Mouse (Mus musculus): ENCODE data around the gene Chrng. TPM values are rescaled to one million over a fixed set of nuclear protein-coding genes. Genes with fewer than 3 reads are reported as not detected.

Gene Chrng
- total RNA-seq, 1 experiment = 0.13 TPM

- no peak for DNase-seq (ENCODE audit: low read depth, low spot score)
- H3K9me3 ChIP-seq (ENCODE audit: control insufficient read depth, insufficient read depth, low read depth, low read length) = no peaks in the 10 kb centered on the region
- no peaks in the 10 kb centered on the region for H3K36me3 ChIP-seq (ENCODE audit: control insufficient read depth, insufficient read depth, low read length, poor library complexity, severe bottlenecking)
- in situ Hi-C loops (cut with MboI; ENCODE audit: low sequenced_read_pairs in 2 of 2, unreplicated experiment in 2 of 2) = no loop called here
- H3K27ac ChIP-seq (ENCODE audit: insufficient read depth, low read depth, low read length, poor library complexity, severe bottlenecking) = no peak overlapping the region
- H3K4me1 ChIP-seq (ENCODE audit: control insufficient read depth in 2 of 2, insufficient read depth in 2 of 2, low read length in 2 of 2, poor library complexity in 1 of 2) = peaks cover 4 to 24% of the 10 kb centered on the region in 2 experiments; a peak in 3 of 4 replicates
- TF ChIP-seq ZNF384 (IDR thresholded peaks at IDR 0.05; ENCODE audit: low read depth, low read length) (no peak), HCFC1 (IDR thresholded peaks at IDR 0.05; ENCODE audit: borderline replicate concordance, insufficient read depth, low read length) (no peak), CHD2 (IDR thresholded peaks at IDR 0.05; ENCODE audit: low read depth, low read length) (no peak), ZC3H11A (IDR thresholded peaks at IDR 0.05; ENCODE audit: borderline replicate concordance, low read depth, low read length) (no peak), MAFK (IDR thresholded peaks at IDR 0.05; ENCODE audit: insufficient read depth, low read depth, low read length) (no peak)
- peak overlapping the region; percentile 84 for H3K9ac ChIP-seq (ENCODE audit: insufficient read depth, low read depth, low read length, poor library complexity, severe bottlenecking)
- peak overlapping the region; percentile 77 for H3K4me3 ChIP-seq (ENCODE audit: insufficient read depth in 1 of 2, low read depth in 1 of 2, low read length in 2 of 2, poor library complexity in 1 of 2, severe bottlenecking in 1 of 2)
Observed at GRCm38 (mm10) chr1:87186261-87187036, 18.0 kb upstream of the Chrng start.

GRCm38 (mm10) chr1:87187037-87187355 lies 17.5 kb upstream of the Chrng start:
- Histone ChIP-seq H3K9ac (ENCODE audit: insufficient read depth, low read depth, low read length, poor library complexity, severe bottlenecking) (peak overlapping the region; percentile 84), H3K27ac (ENCODE audit: insufficient read depth, low read depth, low read length, poor library complexity, severe bottlenecking) (no peak overlapping the region), H3K4me1 (ENCODE audit: control insufficient read depth in 2 of 2, insufficient read depth in 2 of 2, low read length in 2 of 2, poor library complexity in 1 of 2) (peaks cover 4 to 24% of the 10 kb centered on the region in 2 experiments; a peak in 3 of 4 replicates), H3K4me3 (ENCODE audit: insufficient read depth in 1 of 2, low read depth in 1 of 2, low read length in 2 of 2, poor library complexity in 1 of 2, severe bottlenecking in 1 of 2) (peak overlapping the region; percentile 77), H3K36me3 (ENCODE audit: control insufficient read depth, insufficient read depth, low read length, poor library complexity, severe bottlenecking) (no peaks in the 10 kb centered on the region), H3K9me3 (ENCODE audit: control insufficient read depth, insufficient read depth, low read depth, low read length) (no peaks in the 10 kb centered on the region)
- DNase-seq (ENCODE audit: low read depth, low spot score) = peak; percentile 66
- in situ Hi-C loops (cut with MboI; ENCODE audit: low sequenced_read_pairs in 2 of 2, unreplicated experiment in 2 of 2) = no loop called here
- TF ChIP-seq CHD2 (IDR thresholded peaks at IDR 0.05; ENCODE audit: low read depth, low read length) (no peak), HCFC1 (IDR thresholded peaks at IDR 0.05; ENCODE audit: borderline replicate concordance, insufficient read depth, low read length) (peak; percentile 35; the same call in 1 of the 2 replicates), MAFK (IDR thresholded peaks at IDR 0.05; ENCODE audit: insufficient read depth, low read depth, low read length) (no peak), ZC3H11A (IDR thresholded peaks at IDR 0.05; ENCODE audit: borderline replicate concordance, low read depth, low read length) (peak; percentile 44; the same call in 1 of the 2 replicates), ZNF384 (IDR thresholded peaks at IDR 0.05; ENCODE audit: low read depth, low read length) (no peak)

- TF ChIP-seq CHD2 (IDR thresholded peaks at IDR 0.05; ENCODE audit: low read depth, low read length) (no peak), ZNF384 (IDR thresholded peaks at IDR 0.05; ENCODE audit: low read depth, low read length) (no peak), HCFC1 (IDR thresholded peaks at IDR 0.05; ENCODE audit: borderline replicate concordance, insufficient read depth, low read length) (no peak), ZC3H11A (IDR thresholded peaks at IDR 0.05; ENCODE audit: borderline replicate concordance, low read depth, low read length) (no peak), MAFK (IDR thresholded peaks at IDR 0.05; ENCODE audit: insufficient read depth, low read depth, low read length) (no peak)
- Histone ChIP-seq H3K9ac (ENCODE audit: insufficient read depth, low read depth, low read length, poor library complexity, severe bottlenecking) (0 out of 2 replicates have a peak within 1 kb of the TSS, but pooled peaks have one; percentile 18), H3K4me3 (ENCODE audit: insufficient read depth in 1 of 2, low read depth in 1 of 2, low read length in 2 of 2, poor library complexity in 1 of 2, severe bottlenecking in 1 of 2) (peak within 1 kb of the TSS in 1 of 2 experiments; percentile 6; a peak in 1 of 4 replicates), H3K27ac (ENCODE audit: insufficient read depth, low read depth, low read length, poor library complexity, severe bottlenecking) (no peak within 1 kb of the TSS), H3K9me3 (ENCODE audit: control insufficient read depth, insufficient read depth, low read depth, low read length) (no peaks in the 10 kb centered on the region), H3K36me3 (ENCODE audit: control insufficient read depth, insufficient read depth, low read length, poor library complexity, severe bottlenecking) (no peaks in the 10 kb centered on the region), H3K4me1 (ENCODE audit: control insufficient read depth in 2 of 2, insufficient read depth in 2 of 2, low read length in 2 of 2, poor library complexity in 1 of 2) (peaks cover 2 to 11% of the 10 kb centered on the region in 2 experiments; a peak in 1 of 4 replicates)
- DNase-seq (ENCODE audit: low read depth, low spot score) = no peak
- in situ Hi-C loops (cut with MboI; ENCODE audit: low sequenced_read_pairs in 2 of 2, unreplicated experiment in 2 of 2) = no loop called here
Observed at GRCm38 (mm10) chr1:87190429-87190828, 14.0 kb upstream of the Chrng start, which contains the start of gene Chrnd. TSS of gene Chrnd (plus strand) at chr1:87190607.

DNA sequence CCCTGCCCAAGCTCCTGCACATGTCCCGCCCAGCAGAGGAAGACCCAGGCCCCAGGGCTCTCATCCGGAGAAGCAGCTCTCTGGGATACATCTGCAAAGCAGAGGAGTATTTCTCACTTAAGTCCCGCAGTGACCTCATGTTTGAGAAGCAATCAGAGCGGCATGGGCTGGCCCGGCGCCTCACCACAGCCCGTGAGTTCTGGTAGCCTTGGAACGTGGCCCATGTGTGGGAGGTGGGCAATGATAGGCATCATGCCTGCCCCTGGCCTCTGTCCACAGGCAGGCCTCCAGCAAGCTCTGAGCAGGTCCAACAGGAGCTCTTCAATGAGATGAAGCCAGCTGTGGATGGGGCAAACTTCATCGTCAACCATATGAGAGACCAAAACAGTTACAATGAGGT lies 7.2 kb upstream of the Chrng start:
- Histone ChIP-seq H3K9me3 (ENCODE audit: control insufficient read depth, insufficient read depth, low read depth, low read length) (no peaks in the 10 kb centered on the region), H3K9ac (ENCODE audit: insufficient read depth, low read depth, low read length, poor library complexity, severe bottlenecking) (no peak overlapping the region), H3K27ac (ENCODE audit: insufficient read depth, low read depth, low read length, poor library complexity, severe bottlenecking) (no peak overlapping the region), H3K36me3 (ENCODE audit: control insufficient read depth, insufficient read depth, low read length, poor library complexity, severe bottlenecking) (no peaks in the 10 kb centered on the region), H3K4me1 (ENCODE audit: control insufficient read depth in 2 of 2, insufficient read depth in 2 of 2, low read length in 2 of 2, poor library complexity in 1 of 2) (peaks cover 0 to 2% of the 10 kb centered on the region in 2 experiments; a peak in 1 of 4 replicates), H3K4me3 (ENCODE audit: insufficient read depth in 1 of 2, low read depth in 1 of 2, low read length in 2 of 2, poor library complexity in 1 of 2, severe bottlenecking in 1 of 2) (no peak overlapping the region)
- in situ Hi-C loops (cut with MboI; ENCODE audit: low sequenced_read_pairs in 2 of 2, unreplicated experiment in 2 of 2) = no loop called here
- no peak for TF ChIP-seq CHD2 (IDR thresholded peaks at IDR 0.05; ENCODE audit: low read depth, low read length)
- no peak for TF ChIP-seq MAFK (IDR thresholded peaks at IDR 0.05; ENCODE audit: insufficient read depth, low read depth, low read length)
- TF ChIP-seq HCFC1 (IDR thresholded peaks at IDR 0.05; ENCODE audit: borderline replicate concordance, insufficient read depth, low read length) = no peak
- no peak for TF ChIP-seq ZNF384 (IDR thresholded peaks at IDR 0.05; ENCODE audit: low read depth, low read length)
- TF ChIP-seq ZC3H11A (IDR thresholded peaks at IDR 0.05; ENCODE audit: borderline replicate concordance, low read depth, low read length) = no peak
- no peak for DNase-seq (ENCODE audit: low read depth, low spot score)

Data from ES-E14 (cell line).